Mouse (Mus musculus) liver, embryonic 11.5 days (tissue): ENCODE results near the gene Wdfy3. TPM values are rescaled to one million over a fixed set of nuclear protein-coding genes. Genes with fewer than 3 reads are reported as not detected.
"Not testable (repeated sequence)": the region's sequence is repeated elsewhere in the genome, so short reads cannot be mapped to it uniquely, and the experiment has no call there.

Experiments used
- ATAC-seq: fragments of 200-750 bp; cut with Nextera tagmentation; replicated peaks from 2 replicates; pipeline ENCODE4 v1.8.0; 2017; ENCODE audit warnings: moderate number of reproducible peaks, mild to moderate bottlenecking, moderate TSS enrichment, moderate library complexity; ENCODE audit not compliant: low FRiP score
- DNase-seq: peaks from one replicate; pipeline ENCODE4 v3.0.0-alpha.2; 2017; ENCODE audit warnings: low spot score
- H3K27ac ChIP-seq: fragments of 300-500 bp; sonication (generic); 2 replicates; pipeline ENCODE4 v1.5.1; 2014; ENCODE audit warnings: mild to moderate bottlenecking, low read depth, low read length, control low read depth
- H3K27me3 ChIP-seq: fragments of 300-500 bp; sonication (generic); replicated peaks from 2 replicates; pipeline ENCODE4 v1.6.1; 2014; ENCODE audit warnings: low read length, mixed read lengths; ENCODE audit not compliant: control insufficient read depth, insufficient read depth
- H3K36me3 ChIP-seq: fragments of 300-500 bp; sonication (generic); 2 replicates; pipeline ENCODE4 v1.6.1; 2014; ENCODE audit warnings: mild to moderate bottlenecking, low read length, moderate library complexity, mixed read lengths; ENCODE audit not compliant: control insufficient read depth, insufficient read depth
- H3K4me1 ChIP-seq: fragments of 300-500 bp; sonication (generic); replicated peaks from 2 replicates; pipeline ENCODE4 v1.6.1; 2014; ENCODE audit warnings: low read length, mixed read lengths; ENCODE audit not compliant: control insufficient read depth, insufficient read depth
- H3K4me2 ChIP-seq: fragments of 300-500 bp; sonication (generic); 2 replicates; pipeline ENCODE4 v1.6.1; 2014; ENCODE audit warnings: mild to moderate bottlenecking, control low read depth, moderate library complexity
- H3K4me3 ChIP-seq: fragments of 300-500 bp; sonication (generic); 2 replicates; pipeline ENCODE4 v1.5.1; 2014; ENCODE audit warnings: low read depth, low read length, control low read depth
- H3K9ac ChIP-seq: fragments of 300-500 bp; sonication (generic); 2 replicates; pipeline ENCODE4 v1.6.1; 2014; ENCODE audit warnings: low read depth, low read length, control low read depth
- H3K9me3 ChIP-seq: fragments of 300-500 bp; sonication (generic); 2 replicates; pipeline ENCODE4 v1.6.1; 2016; ENCODE audit warnings: low read length, inconsistent platforms, mixed read lengths; ENCODE audit not compliant: control insufficient read depth
- WGBS: fragments of 180-500 bp; shearing (Covaris S2); extraction: QIAGEN DNeasy Blood & Tissue Kit; methylation state at CpG from one replicate; pipeline ENCODE4 v1.1.7; 2014; 5-methylcytosine and 5-hydroxymethylcytosine counted together
- polyA plus RNA-seq: library from polyadenylated mRNA; unstranded; fragments of >200 nt; fragmentation: Nextera tagmentation; extraction: Ambion mirVana; gene quantifications from 2 replicates; pipeline ENCODE4 v1.2.1, GENCODE M21; 2014

The Wdfy3 gene
- polyA plus RNA-seq, 1 experiment from 2014 or later: 12.7 TPM

GRCm38 (mm10) chr5:101905624-101906023 is 164.1 kb downstream of the Wdfy3 start:
- ATAC-seq (no peak), DNase-seq (no peak)
- H3K4me1 ChIP-seq: no peaks in the 10 kb centered on the region
- no peak overlapping the region for H3K27ac ChIP-seq
- H3K4me2 ChIP-seq: no peak overlapping the region
- H3K27me3 ChIP-seq: no peaks in the 10 kb centered on the region
- peaks cover 28% of the 10 kb centered on the region for H3K36me3 ChIP-seq
- H3K9me3 ChIP-seq: no peaks in the 10 kb centered on the region
- 87% methylated on average over 3 of the region's 3 CpGs for WGBS
- no peak overlapping the region for H3K4me3 ChIP-seq
- H3K9ac ChIP-seq: no peak overlapping the region

GRCm38 (mm10) chr5:101904841-101905240 is 164.9 kb downstream of the Wdfy3 start:
- WGBS: 88% methylated on average over 4 of the region's 4 CpGs
- not testable (repeated sequence) for H3K27me3 ChIP-seq, DNase-seq, ATAC-seq, H3K4me1 ChIP-seq, H3K9ac ChIP-seq, H3K27ac ChIP-seq, H3K4me2 ChIP-seq, H3K4me3 ChIP-seq, H3K9me3 ChIP-seq
- H3K36me3 ChIP-seq: peaks cover 31% of the 10 kb centered on the region

GRCm38 (mm10) chr5:101902686-101903085 is 167.0 kb downstream of the Wdfy3 start:
- Histone ChIP-seq H3K27me3 (no peaks in the 10 kb centered on the region), H3K4me1 (no peaks in the 10 kb centered on the region), H3K4me2 (no peak overlapping the region), H3K4me3 (no peak overlapping the region), H3K9ac (no peak overlapping the region), H3K9me3 (no peaks in the 10 kb centered on the region), H3K27ac (no peak overlapping the region), H3K36me3 (peaks cover 27% of the 10 kb centered on the region)
- no peak for ATAC-seq
- DNase-seq: no peak
- 72% methylated on average over 1 of the region's 1 CpGs for WGBS

DNA sequence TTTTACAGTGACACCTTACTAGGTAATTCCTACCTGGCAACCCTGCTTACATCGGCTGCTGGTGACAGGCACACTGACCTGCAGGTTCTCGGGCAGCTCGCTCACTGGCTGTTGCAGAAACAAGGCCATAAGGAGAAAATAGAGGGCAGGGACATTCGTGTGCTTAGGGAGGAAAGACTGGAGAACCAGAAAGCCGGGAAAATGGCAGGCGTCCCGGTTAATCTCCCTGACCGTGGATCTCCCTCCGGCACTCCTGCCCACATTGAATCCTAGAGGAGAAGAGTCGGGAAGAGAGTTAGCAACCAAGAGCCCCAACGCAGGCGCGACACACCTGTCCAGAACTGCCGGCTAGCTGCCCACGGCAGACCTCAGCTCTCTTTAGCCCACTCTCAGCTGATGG is 169.7 kb downstream of the Wdfy3 start:
- 95% methylated on average over 15 of the region's 15 CpGs for WGBS

GRCm38 (mm10) chr5:101896784-101897183 is 172.9 kb downstream of the Wdfy3 start:
- Histone ChIP-seq H3K4me1 (no peaks in the 10 kb centered on the region), H3K36me3 (peaks cover 32% of the 10 kb centered on the region), H3K4me3 (no peak overlapping the region), H3K27ac (no peak overlapping the region), H3K4me2 (no peak overlapping the region), H3K9me3 (no peaks in the 10 kb centered on the region), H3K27me3 (no peaks in the 10 kb centered on the region), H3K9ac (no peak overlapping the region)
- 92% methylated on average over 11 of the region's 11 CpGs for WGBS
- ATAC-seq (no peak), DNase-seq (no peak)

More for the DNA sequence above, 169.7 kb downstream of the Wdfy3 start:
- Histone ChIP-seq H3K36me3 (peaks cover 23% of the 10 kb centered on the region), H3K4me3 (no peak overlapping the region), H3K4me1 (no peaks in the 10 kb centered on the region), H3K9me3 (no peaks in the 10 kb centered on the region), H3K4me2 (no peak overlapping the region), H3K27me3 (no peaks in the 10 kb centered on the region), H3K27ac (no peak overlapping the region), H3K9ac (no peak overlapping the region)
- DNase-seq: no peak
- ATAC-seq: no peak

DNA sequence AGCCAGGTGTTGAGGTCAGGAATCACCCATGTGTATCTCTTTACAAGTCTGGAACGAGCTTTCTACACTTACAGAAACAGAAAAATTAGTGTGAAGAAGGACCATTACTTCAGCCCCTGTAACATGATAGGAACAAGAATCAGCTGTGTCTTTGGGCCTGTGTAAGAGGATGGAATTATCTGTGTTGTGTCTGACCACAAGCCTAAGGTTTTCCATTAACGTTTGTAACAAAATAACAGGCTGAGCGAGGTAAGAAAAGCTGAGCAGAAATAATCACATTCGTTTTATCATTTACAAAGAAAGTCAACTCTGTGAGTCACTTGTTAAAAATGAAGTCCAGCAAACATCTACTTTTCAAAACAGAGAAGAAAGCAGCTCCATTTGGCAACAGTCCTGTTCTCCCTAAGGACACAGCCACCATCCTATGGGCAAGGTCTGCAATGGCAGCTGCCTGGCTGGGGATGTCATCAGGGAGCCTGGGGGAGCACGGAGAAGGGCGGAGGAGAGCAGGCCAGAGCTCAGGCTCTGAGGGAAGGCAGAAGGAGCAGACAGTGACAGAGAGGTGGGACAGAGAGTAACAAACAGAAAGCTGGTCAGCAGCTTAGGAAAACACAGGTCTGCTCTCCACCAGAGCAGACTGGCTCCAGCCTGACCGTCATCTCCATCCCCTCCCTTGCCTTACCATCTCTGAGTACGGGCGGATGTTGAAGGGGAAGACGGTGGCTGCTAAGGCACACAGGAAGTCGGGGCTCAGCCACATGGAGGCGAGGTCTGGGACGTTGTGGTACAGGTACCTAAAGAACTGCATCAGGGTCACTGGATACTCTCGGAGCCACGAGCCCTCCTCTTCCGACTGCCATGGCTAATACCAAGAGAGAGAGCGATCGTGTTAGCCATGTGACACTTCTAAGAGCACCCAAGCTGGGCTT is 173.7 kb downstream of the Wdfy3 start:
- WGBS: 91% methylated on average over 18 of the region's 18 CpGs
- H3K9me3 ChIP-seq: no peaks in the 10 kb centered on the region
- H3K4me1 ChIP-seq: no peaks in the 10 kb centered on the region
- H3K27me3 ChIP-seq: no peaks in the 10 kb centered on the region
- H3K27ac ChIP-seq: no peak overlapping the region
- H3K9ac ChIP-seq: no peak overlapping the region
- no peak overlapping the region for H3K4me3 ChIP-seq
- no peak overlapping the region for H3K4me2 ChIP-seq
- DNase-seq (no peak), ATAC-seq (no peak)
- H3K36me3 ChIP-seq: peaks cover 30% of the 10 kb centered on the region

DNA sequence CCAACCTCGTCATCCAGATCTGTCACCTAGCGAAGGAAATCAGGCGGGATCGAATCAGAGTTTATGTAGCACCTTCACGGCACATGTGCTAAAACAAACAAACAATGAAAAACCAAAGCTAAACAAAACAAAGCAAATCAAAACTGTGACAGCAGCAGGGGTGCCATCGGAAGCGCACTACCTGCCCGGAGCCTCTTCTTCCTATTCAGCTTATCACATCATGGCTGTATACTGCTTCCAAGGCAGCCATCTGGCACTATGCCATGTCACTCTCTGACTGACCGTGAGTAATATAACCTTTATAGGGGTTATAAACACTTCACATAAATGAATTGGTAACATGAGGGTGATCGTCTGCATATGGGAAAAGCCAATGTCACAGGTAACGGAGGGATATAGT is 174.6 kb downstream of the Wdfy3 start:
- peaks cover 31% of the 10 kb centered on the region for H3K36me3 ChIP-seq
- DNase-seq (no peak), ATAC-seq (no peak)
- no peak overlapping the region for H3K4me2 ChIP-seq
- H3K4me1 ChIP-seq: no peaks in the 10 kb centered on the region
- no peaks in the 10 kb centered on the region for H3K27me3 ChIP-seq
- no peak overlapping the region for H3K27ac ChIP-seq
- no peaks in the 10 kb centered on the region for H3K9me3 ChIP-seq
- H3K9ac ChIP-seq: no peak overlapping the region
- no peak overlapping the region for H3K4me3 ChIP-seq
- 89% methylated on average over 11 of the region's 11 CpGs for WGBS

- H3K4me1 ChIP-seq: no peaks in the 10 kb centered on the region
- H3K4me3 ChIP-seq: no peak overlapping the region
- no peak for DNase-seq
- no peak overlapping the region for H3K27ac ChIP-seq
- no peak overlapping the region for H3K9ac ChIP-seq
- H3K4me2 ChIP-seq: no peak overlapping the region
- H3K27me3 ChIP-seq: no peaks in the 10 kb centered on the region
- no peaks in the 10 kb centered on the region for H3K9me3 ChIP-seq
- no peak for ATAC-seq
- 78% methylated on average over 13 of the region's 13 CpGs for WGBS
- H3K36me3 ChIP-seq: peaks cover 33% of the 10 kb centered on the region
Observed at GRCm38 (mm10) chr5:101893820-101894515, 175.8 kb downstream of the Wdfy3 start.
